Mouse (Mus musculus) frontal cortex, postnatal 14 days (tissue): Measurements from ENCODE around the gene Saysd1.

Source experiments
- DNase-seq, 2 experiments: peaks; one replicate each; pipeline ENCODE4 v3.0.0; 2022; ENCODE audit warnings: low spot score in 2 of 2

The Saysd1 gene

GRCm38 (mm10) chr14:20138484-20139355 lies at the start of gene Saysd1:
Gene Saysd1 (minus strand): TSS chr14:20138534.
- no peak for DNase-seq

GRCm38 (mm10) chr14:20185426-20185825 lies 47.1 kb upstream of the Saysd1 start:
- no peak for DNase-seq

GRCm38 (mm10) chr14:20183701-20184100 lies 45.4 kb upstream of the Saysd1 start:
- DNase-seq: no peak

- no peak for DNase-seq
Measured at GRCm38 (mm10) chr14:20182596-20182995, 44.3 kb upstream of the Saysd1 start.

GRCm38 (mm10) chr14:20181466-20181921 lies 43.2 kb upstream of the Saysd1 start, which contains the start of gene Kcnk5:
Gene Kcnk5 (minus strand): TSS chr14:20181809.
- peak; percentile 30 to 60 for DNase-seq

- DNase-seq: no peak
Measured at GRCm38 (mm10) chr14:20180751-20181162, 42.4 kb upstream of the Saysd1 start.

- no peak for DNase-seq
Measured at GRCm38 (mm10) chr14:20180304-20180703, 42.0 kb upstream of the Saysd1 start.

GRCm38 (mm10) chr14:20179731-20180280 lies 41.5 kb upstream of the Saysd1 start:
- no peak for DNase-seq

GRCm38 (mm10) chr14:20179080-20179479 lies 40.7 kb upstream of the Saysd1 start:
- no peak for DNase-seq

- DNase-seq: no peak
Measured at GRCm38 (mm10) chr14:20178593-20178992, 40.3 kb upstream of the Saysd1 start.

- no peak for DNase-seq
Measured at GRCm38 (mm10) chr14:20177494-20178123, 39.3 kb upstream of the Saysd1 start.

GRCm38 (mm10) chr14:20175705-20176104 lies 37.4 kb upstream of the Saysd1 start:
- no peak for DNase-seq

- no peak for DNase-seq
Measured at GRCm38 (mm10) chr14:20175114-20175513, 36.8 kb upstream of the Saysd1 start.

GRCm38 (mm10) chr14:20174696-20175095 lies 36.4 kb upstream of the Saysd1 start:
- no peak for DNase-seq

- no peak for DNase-seq
Measured at GRCm38 (mm10) chr14:20173873-20174490, 35.6 kb upstream of the Saysd1 start.

GRCm38 (mm10) chr14:20172924-20173323 lies 34.6 kb upstream of the Saysd1 start:
- no peak for DNase-seq

GRCm38 (mm10) chr14:20172509-20172908 lies 34.2 kb upstream of the Saysd1 start:
- DNase-seq: no peak

GRCm38 (mm10) chr14:20171840-20172239 lies 33.5 kb upstream of the Saysd1 start:
- DNase-seq: no peak

- no peak for DNase-seq
Measured at GRCm38 (mm10) chr14:20169251-20169650, 30.9 kb upstream of the Saysd1 start.

GRCm38 (mm10) chr14:20168478-20168877 lies 30.1 kb upstream of the Saysd1 start:
- DNase-seq: no peak

- no peak for DNase-seq
Measured at GRCm38 (mm10) chr14:20168054-20168453, 29.7 kb upstream of the Saysd1 start.

GRCm38 (mm10) chr14:20165413-20165812 lies 27.1 kb upstream of the Saysd1 start:
- DNase-seq: no peak
